Mouse (Mus musculus): ENCODE measurements around the gene Gm8660. TPM values are rescaled to one million over a fixed set of nuclear protein-coding genes. Genes with fewer than 3 reads are reported as not detected.

Gm8660 gene
- not detected for total RNA-seq (2023)

GRCm38 (mm10) chr7:22370939-22371338, at the start of gene Gm8660:
Gene Gm8660 (minus strand): TSS chr7:22371039.

GRCm38 (mm10) chr7:22413283-22413682, 42.4 kb upstream of the Gm8660 start, which contains the start of gene Vmn1r148:
Gene Vmn1r148 (plus strand): TSS chr7:22413583.

GRCm38 (mm10) chr7:22329617-22330016, 41.2 kb downstream of the Gm8660 start, which contains the start of gene Gm4187:
Gene Gm4187 (minus strand): TSS chr7:22329717.

Other genes with a start within 250 kb of the Gm8660 start
- not detected for gene Gm10666, start 236.3 kb downstream of the Gm8660 start, total RNA-seq (2023)
- gene Vmn1r142, start 207.0 kb downstream of the Gm8660 start, total RNA-seq (2023): not detected
- gene Vmn1r143, start 181.7 kb downstream of the Gm8660 start, total RNA-seq (2023): not detected
- gene Gm8653, start 169.8 kb downstream of the Gm8660 start, total RNA-seq (2023): not detected
- gene Gm8453, start 141.6 kb downstream of the Gm8660 start, total RNA-seq (2023): not detected
- gene Gm4187, start 41.3 kb downstream of the Gm8660 start, total RNA-seq (2023): not detected
- gene Vmn1r148, start 42.5 kb upstream of the Gm8660 start, total RNA-seq (2023): not detected
- gene Vmn1r149, start 67.2 kb upstream of the Gm8660 start, total RNA-seq (2023): not detected
- not detected for gene Gm10665, start 93.0 kb upstream of the Gm8660 start, total RNA-seq (2023)
- not detected for gene Vmn1r151, start 128.6 kb upstream of the Gm8660 start, total RNA-seq (2023)
- not detected for gene Vmn1r152, start 151.9 kb upstream of the Gm8660 start, total RNA-seq (2023)
- not detected for gene Gm8677, start 163.8 kb upstream of the Gm8660 start, total RNA-seq (2023)
- gene Gm4201, start 194.3 kb upstream of the Gm8660 start, total RNA-seq (2023): not detected
- not detected for gene Gm4565, start 217.1 kb upstream of the Gm8660 start, total RNA-seq (2023)

Data from T-cell, adult 66 days (primary cell).